Mouse (Mus musculus): ENCODE results near the gene Dpagt1.

GRCm38 (mm10) chr9:44337436-44338169, 11.8 kb downstream of the Dpagt1 start:
- no peak for TF ChIP-seq POLR2A (IDR thresholded peaks at IDR 0.05; ENCODE audit: control insufficient read depth, extremely low read depth, insufficient read depth, low read length, poor library complexity)
- no peak for TF ChIP-seq CTCF (IDR thresholded peaks at IDR 0.05; ENCODE audit: borderline replicate concordance, control insufficient read depth, extremely low read depth, insufficient read depth, low read length, poor library complexity)
